Comparison of ENCODE assay signal across 11 mouse cellular contexts in genomic region chr8:25358539-25359165, GRCm38 (mm10).
A peak's percentile ranks its signal among the peaks of the same experiment; 100 is the strongest.
DNase-seq lines count a peak whose midpoint lies in the region; ATAC-seq and TF ChIP-seq lines count a peak whose summit lies in the region.
"Had no signal": no experiment of that assay in that cellular context is flagged by ENCODE, and none has a peak within 500 bp of the region (broad histone marks: within the 10 kb centered on the region; RNA-seq: fewer than 3 reads in every experiment).

No protein-coding gene starts in this region.

- WGBS in forebrain, postnatal 0 days: 48% methylated on average over 12 of the region's 12 CpGs
- 83% methylated on average over 12 of the region's 12 CpGs for WGBS in forebrain, embryonic 13.5 days

- 0 out of 2 replicates have a peak, but pooled peaks cover 4% of the 10 kb centered on the region for H3K9me3 ChIP-seq in forebrain, postnatal 0 days (ENCODE audit: low read length)
- no peaks in the 10 kb centered on the region; the same call in 1 of the 2 replicates for H3K9me3 ChIP-seq in forebrain, embryonic 13.5 days (replicated peaks)

- H3K9ac ChIP-seq in forebrain, postnatal 0 days: no peak overlapping the region
- no peak overlapping the region for H3K9ac ChIP-seq in forebrain, embryonic 13.5 days

- TF ChIP-seq CTCF in forebrain, postnatal 0 days (IDR thresholded peaks at IDR 0.05; ENCODE audit: low read depth): no peak

- peaks cover 4% of the 10 kb centered on the region; the same call in 1 of the 2 replicates for H3K4me1 ChIP-seq in forebrain, postnatal 0 days (ENCODE audit: insufficient read depth)
- H3K4me1 ChIP-seq in forebrain, embryonic 13.5 days: peaks cover 7% of the 10 kb centered on the region; the same call in 1 of the 2 replicates

- H3K36me3 ChIP-seq in forebrain, postnatal 0 days (ENCODE audit: insufficient read depth): no peaks in the 10 kb centered on the region
- H3K36me3 ChIP-seq in forebrain, embryonic 13.5 days (ENCODE audit: poor library complexity, severe bottlenecking): no peaks in the 10 kb centered on the region

- ATAC-seq in forebrain, postnatal 0 days: peak; percentile 83
- ATAC-seq in forebrain, embryonic 13.5 days: no peak
- ATAC-seq: intestine, embryonic 16.5 days had no signal

- peak; percentile 67 for DNase-seq in forebrain, postnatal 0 days
- DNase-seq in cerebellum, adult 9-11 months: peak; percentile 82
- DNase-seq in layer of hippocampus, adult 9-10 months (ENCODE audit: low spot score): peak; percentile 16
- DNase-seq in right cerebral cortex, adult 18-20 months: peak; percentile 55
- DNase-seq in lung, postnatal 14 days: no peak
- DNase-seq in thymus, postnatal 0 days (ENCODE audit: low spot score): no peak
- no peak for DNase-seq in lung, postnatal 10 days
- DNase-seq: heart, adult 18-20 months had no signal

- no peak overlapping the region for H3K27ac ChIP-seq in forebrain, postnatal 0 days (ENCODE audit: low read depth, low read length)
- H3K27ac ChIP-seq in forebrain, embryonic 13.5 days: no peak overlapping the region

- no peak overlapping the region for H3K4me2 ChIP-seq in forebrain, postnatal 0 days (ENCODE audit: low read depth)
- no peak overlapping the region for H3K4me2 ChIP-seq in forebrain, embryonic 13.5 days

- H3K4me3 ChIP-seq in forebrain, postnatal 0 days (ENCODE audit: low read depth, low read length): no peak overlapping the region
- H3K4me3 ChIP-seq in forebrain, embryonic 13.5 days: no peak overlapping the region
- H3K4me3 ChIP-seq: megakaryocyte, embryonic 14.5 days had no signal

- H3K27me3 ChIP-seq in forebrain, postnatal 0 days (ENCODE audit: insufficient read depth, low read length): no peaks in the 10 kb centered on the region
- peaks cover 21% of the 10 kb centered on the region for H3K27me3 ChIP-seq in forebrain, embryonic 13.5 days

Comparison
In these comparisons a context has a peak if more than half of its experiments do, and no peak if none do; other contexts are left out.
1. DNase-seq: peak in forebrain, postnatal 0 days (single experiment), cerebellum, adult 9-11 months (single experiment), layer of hippocampus, adult 9-10 months (single experiment) and right cerebral cortex, adult 18-20 months (single experiment); none in lung, postnatal 14 days (single experiment), thymus, postnatal 0 days (single experiment) and lung, postnatal 10 days (single experiment).